Mouse (Mus musculus) olfactory bulb, adult 2 months (tissue): ENCODE results near the gene Bgn.

ENCODE experiments used
- CTCF ChIP-seq: fragments of 200-500 bp; IDR thresholded peaks from 2 replicates; pipeline ENCODE4 v1.5.1; 2012; ENCODE audit warnings: low read depth, mild to moderate bottlenecking, low read length, moderate library complexity; ENCODE audit not compliant: insufficient read depth
- POLR2A ChIP-seq: fragments of 200-500 bp; IDR thresholded peaks from 2 replicates; pipeline ENCODE4 v1.6.1; 2012; ENCODE audit warnings: mild to moderate bottlenecking, low read depth, low read length, moderate library complexity; ENCODE audit not compliant: insufficient read depth

GRCm38 (mm10) chrX:73479656-73480055 is 3.7 kb upstream of the Bgn start:
- TF ChIP-seq CTCF (no peak), POLR2A (no peak)
